Mouse (Mus musculus) lung, adult 18-20 months (tissue): ENCODE results near the gene Olfr618.
"Not testable (repeated sequence)": the region's sequence is repeated elsewhere in the genome, so short reads cannot be mapped to it uniquely, and the experiment has no call there.

Source experiments
- DNase-seq, 2 experiments: peaks; one replicate each; pipeline ENCODE4 v3.0.0; 2022; ENCODE audit warnings: mixed read lengths in 2 of 2

The Olfr618 gene

DNA sequence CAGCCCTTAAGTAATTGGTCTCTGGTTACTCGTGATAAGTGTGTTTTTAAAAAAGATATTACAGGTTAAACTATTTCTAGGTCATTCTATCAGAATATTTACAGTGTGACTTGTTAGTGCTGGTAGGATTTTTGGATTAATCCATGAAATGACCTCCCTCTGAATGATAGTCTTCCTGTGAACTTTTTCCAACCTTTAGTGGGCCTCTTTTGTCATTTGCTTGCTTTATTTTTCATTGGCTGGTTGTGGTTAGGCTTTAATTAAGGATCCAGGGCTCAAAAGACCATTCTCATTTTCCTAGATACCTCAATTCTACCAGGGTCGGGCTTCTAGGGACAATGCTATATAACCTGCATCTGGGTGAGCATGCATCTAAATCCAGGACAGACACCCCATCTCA lies at the start of gene Olfr618:
Gene Olfr618 (plus strand): TSS at position 301 of the 400 bp plus-strand sequence.
- no peak for DNase-seq

DNA sequence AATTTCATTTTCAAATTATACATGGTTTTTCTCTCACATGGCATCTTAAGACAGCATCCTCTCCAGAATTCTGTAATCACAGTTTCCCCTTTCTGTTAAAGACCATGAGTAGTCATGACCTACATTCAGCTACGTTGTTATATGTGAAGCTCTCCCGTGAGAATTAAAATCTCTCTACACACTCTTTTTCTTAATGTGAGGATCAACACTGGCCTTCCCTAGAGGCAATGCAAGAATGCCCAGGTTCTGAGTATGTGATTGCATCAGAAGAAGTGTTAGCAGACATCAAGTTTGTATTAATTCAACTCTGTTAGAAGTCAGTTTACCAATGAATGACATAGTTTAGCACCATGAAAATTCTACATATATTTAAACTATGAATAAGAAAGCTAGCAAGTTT lies 47.3 kb upstream of the Olfr618 start, which contains the start of gene Olfr612:
Gene Olfr612 (minus strand): TSS at position 101 of the 400 bp plus-strand sequence.
- DNase-seq: not testable (repeated sequence)

DNA sequence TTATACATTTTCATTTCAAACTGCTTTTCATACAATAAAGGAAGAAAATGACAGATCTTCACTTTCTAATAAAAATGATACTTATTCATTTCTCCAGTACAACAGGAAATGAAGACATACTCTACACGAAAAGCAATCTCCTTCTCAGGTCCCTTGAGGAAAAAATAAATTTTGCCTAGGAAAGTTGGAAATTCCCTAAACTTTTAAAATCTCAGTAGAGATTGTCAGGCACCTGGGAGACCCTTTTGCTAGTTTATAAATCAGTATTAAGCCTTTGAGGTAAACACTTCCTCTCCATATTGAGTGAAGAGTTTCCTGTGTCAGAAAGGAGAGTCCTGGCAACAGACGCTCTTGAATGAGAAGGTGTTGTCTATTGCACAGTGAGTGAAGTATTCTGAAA lies 42.1 kb upstream of the Olfr618 start, which contains the start of gene Olfr613:
Gene Olfr613 (plus strand): TSS at position 301 of the 400 bp plus-strand sequence.
- no peak for DNase-seq

DNA sequence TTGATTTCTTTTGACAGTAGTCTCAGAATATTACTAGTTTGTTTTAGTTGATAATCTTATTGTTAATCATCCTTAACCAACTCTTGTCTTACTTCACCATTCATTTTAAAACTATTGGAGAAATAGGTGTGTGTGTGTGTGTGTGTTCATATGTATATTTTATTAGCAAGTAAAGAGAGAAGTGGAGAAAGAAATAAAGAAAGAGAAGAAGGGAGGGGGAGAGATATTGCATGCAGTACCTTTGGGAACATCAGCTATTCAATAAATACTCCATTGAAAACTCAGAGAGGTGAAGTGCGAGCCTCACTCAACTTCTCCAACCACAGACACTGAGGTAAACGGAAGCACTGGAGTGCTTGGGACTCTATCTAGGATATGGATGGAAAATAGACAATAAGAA lies 34.1 kb upstream of the Olfr618 start, which contains the start of gene Olfr615:
Gene Olfr615 (plus strand): TSS at position 301 of the 400 bp plus-strand sequence.
- DNase-seq: no peak

- DNase-seq: no peak
These were observed 20.9 kb upstream of the Olfr618 start, which contains the start of gene Olfr616 for GRCm38 (mm10) chr7:103569043-103569442. TSS of gene Olfr616 (minus strand) at chr7:103569143.

DNA sequence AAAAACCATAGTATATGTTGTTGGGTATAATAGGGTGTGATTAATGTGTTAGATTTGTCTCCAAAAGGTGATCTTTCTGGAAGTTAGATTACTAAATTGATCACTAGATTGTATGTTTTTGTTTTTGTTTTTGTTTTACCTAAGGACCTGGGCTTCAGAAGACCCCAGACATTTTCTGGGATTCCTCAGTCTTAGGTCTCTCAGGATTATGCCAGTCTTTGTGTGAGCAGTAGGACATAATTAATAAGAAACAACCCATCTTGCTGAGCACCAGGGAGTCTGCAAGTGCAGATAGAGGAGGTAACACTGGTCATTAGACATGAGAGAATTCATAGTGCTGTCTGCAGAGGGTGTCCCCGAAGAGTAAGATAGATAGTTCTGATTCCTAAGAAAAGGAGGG lies 17.1 kb upstream of the Olfr618 start, which contains the start of gene Olfr617:
Gene Olfr617 (plus strand): TSS at position 301 of the 400 bp plus-strand sequence.
- DNase-seq: no peak

DNA sequence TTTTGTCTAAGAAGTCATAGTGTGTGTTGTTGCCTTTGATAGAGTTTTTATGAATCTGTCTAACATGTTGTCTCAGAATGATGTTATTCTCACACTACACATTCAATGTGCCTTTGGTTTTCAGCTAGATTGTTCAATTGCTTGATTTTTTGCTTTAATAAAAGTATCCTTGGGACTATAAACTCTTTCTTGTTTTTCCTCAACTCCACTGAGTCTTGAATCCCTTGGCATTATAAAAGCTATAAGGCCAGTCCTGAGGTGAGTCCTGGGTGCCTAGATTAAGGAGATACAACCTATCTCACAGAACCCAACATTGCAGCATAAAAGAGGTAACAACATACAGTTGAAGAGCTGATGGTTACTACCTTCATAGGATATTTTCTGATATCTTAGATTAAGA lies 10.4 kb downstream of the Olfr618 start, which contains the start of gene Olfr619:
Gene Olfr619 (plus strand): TSS at position 301 of the 400 bp plus-strand sequence.
- no peak for DNase-seq

DNA sequence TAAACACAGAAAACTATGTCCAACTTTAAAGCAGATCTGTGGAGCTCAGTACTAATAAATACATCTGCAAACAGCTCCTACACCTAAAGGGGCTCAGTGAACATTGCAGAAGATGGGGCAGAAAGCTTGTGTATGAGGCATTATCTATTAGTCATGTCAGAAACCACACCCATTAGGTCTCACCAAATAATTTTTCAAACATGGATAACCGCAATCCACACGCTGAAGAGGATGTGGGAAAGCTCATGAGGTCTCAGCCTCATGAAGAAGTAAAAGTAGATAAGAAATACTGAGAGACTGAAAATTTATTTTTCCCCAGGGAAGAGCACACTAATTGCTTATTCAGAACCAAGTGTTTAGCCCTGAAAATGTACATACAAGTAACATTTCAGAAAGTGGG lies 17.5 kb downstream of the Olfr618 start:
- no peak for DNase-seq

GRCm38 (mm10) chr7:103612434-103612833 lies 22.5 kb downstream of the Olfr618 start, which contains the start of gene Olfr620:
TSS of gene Olfr620 (minus strand) at chr7:103612534.
- DNase-seq: no peak

DNA sequence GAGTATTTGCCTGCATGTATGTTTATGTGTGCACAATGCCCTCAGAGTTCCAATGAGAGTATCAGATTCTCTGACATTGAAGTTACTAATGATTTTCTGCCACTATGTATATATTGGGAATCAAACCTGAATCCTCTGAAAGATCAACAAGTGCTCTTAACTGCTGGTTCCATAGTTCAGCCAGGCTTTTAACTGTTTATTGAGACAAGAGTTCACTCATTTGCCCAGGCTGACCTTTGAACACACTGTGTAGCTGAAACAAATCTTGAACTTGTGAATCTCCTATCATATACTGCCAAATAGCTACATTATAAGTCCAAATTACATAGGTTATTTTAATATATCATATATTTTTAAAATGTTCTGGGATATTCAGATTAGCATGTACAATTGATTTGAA lies 46.9 kb downstream of the Olfr618 start:
- no peak for DNase-seq

- DNase-seq: no peak
These were observed 52.7 kb downstream of the Olfr618 start, which contains the start of gene Olfr622 for GRCm38 (mm10) chr7:103642602-103643001. TSS of gene Olfr622 (minus strand) at chr7:103642702.

DNA sequence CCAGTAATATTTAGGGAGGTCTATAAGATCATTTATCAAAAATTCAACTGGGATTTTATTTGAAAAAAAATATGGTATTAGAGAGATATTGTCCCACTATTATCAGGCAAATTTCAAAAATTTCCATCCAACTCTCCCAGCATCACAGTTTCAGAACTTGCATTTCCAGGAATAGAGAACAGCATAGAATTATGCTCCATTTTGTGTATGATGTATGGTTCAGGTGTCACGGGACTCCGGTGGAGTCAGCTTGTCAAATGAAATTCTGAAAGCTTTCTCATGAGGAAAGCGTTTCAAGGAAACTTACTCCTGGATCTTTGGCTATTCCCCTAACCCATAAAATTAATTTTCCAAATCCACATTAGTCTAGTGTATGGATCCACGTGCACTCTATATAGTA lies 54.2 kb downstream of the Olfr618 start:
- no peak for DNase-seq
